Mouse (Mus musculus): Measurements from ENCODE around the gene Scarb2. TPM values are rescaled to one million over a fixed set of nuclear protein-coding genes. Genes with fewer than 3 reads are reported as not detected.

Scarb2 gene
- polyA plus RNA-seq, 1 experiment from 2014 or later: 18.2 TPM

DNA sequence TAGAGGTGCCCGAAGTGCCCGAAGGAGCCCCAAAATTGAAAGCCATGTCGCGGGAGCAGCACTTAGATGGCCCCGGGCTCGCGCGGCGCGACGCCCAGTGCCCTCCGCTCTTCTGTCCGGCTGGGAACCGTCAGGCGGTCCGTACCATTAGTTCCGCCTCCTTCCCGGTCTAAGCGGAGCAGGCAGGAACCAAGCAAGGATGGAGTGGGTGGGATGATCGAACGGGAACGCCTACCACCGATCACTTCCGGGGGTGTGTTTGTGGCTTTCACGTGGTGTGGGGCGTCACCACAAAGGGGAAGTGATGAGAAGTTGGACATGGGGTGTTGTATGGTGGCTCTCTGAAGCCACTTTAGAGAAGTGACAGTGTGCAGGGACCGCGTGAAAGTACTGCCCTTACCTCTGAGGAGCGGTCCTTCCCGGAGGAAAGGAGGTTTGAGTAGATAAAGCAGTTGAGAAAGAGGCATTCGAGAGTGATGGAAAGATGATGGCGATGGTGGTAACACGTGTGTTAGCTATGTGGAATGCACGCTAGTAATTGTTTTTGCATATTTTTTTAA lies 71.5 kb downstream of the Scarb2 start, which contains the start of gene Nup54:
Gene Nup54, minus strand, starts transcription at position 195 of the 560 bp plus-strand sequence.
- Histone ChIP-seq H3K9me3 (replicated peaks; ENCODE audit: control insufficient read depth, low read length) (no peaks in the 10 kb centered on the region), H3K27ac (ENCODE audit: low read length) (peak within 1 kb of the TSS; percentile 90), H3K9ac (ENCODE audit: low read length) (peak within 1 kb of the TSS; percentile 97), H3K4me2 (ENCODE audit: low read depth, low read length) (peak within 1 kb of the TSS; percentile 94), H3K4me1 (ENCODE audit: control insufficient read depth, insufficient read depth, low read length) (peaks cover 7% of the 10 kb centered on the region), H3K36me3 (ENCODE audit: control insufficient read depth, insufficient read depth, low read length) (no peaks in the 10 kb centered on the region), H3K27me3 (ENCODE audit: control insufficient read depth, insufficient read depth, low read length) (no peaks in the 10 kb centered on the region), H3K4me3 (replicated peaks; ENCODE audit: low read length) (peak within 1 kb of the TSS; percentile 97)
- peak; percentile 99 for ATAC-seq (ENCODE audit: insufficient read depth, low FRiP score)
- WGBS: 1% methylated on average over 34 of the region's 34 CpGs

DNA sequence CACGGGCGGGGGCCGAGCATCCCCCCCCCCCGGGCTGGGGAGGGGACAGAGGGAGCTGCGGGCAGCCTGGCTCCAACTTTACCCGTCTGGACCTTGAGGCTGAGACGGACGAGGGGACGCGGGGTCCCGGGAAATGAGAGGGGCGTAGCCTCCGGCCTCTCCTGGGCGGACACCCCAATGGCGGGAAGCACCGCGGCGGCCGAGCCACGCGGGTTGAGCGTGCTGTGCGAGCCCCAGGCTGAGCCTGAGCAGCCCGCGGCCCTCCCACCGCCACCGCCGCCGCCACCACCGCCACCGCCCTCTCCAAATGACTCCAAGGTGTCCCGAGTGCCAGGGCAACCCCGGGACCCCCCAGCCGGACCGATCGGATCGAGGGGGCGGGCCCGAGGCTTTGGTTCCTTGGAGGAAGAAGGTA lies 72.1 kb downstream of the Scarb2 start:
- Histone ChIP-seq H3K9ac (ENCODE audit: low read length) (peak overlapping the region; percentile 97), H3K4me2 (ENCODE audit: low read depth, low read length) (peak overlapping the region; percentile 94), H3K36me3 (ENCODE audit: control insufficient read depth, insufficient read depth, low read length) (no peaks in the 10 kb centered on the region), H3K4me1 (ENCODE audit: control insufficient read depth, insufficient read depth, low read length) (peaks cover 7% of the 10 kb centered on the region), H3K9me3 (replicated peaks; ENCODE audit: control insufficient read depth, low read length) (no peaks in the 10 kb centered on the region), H3K27me3 (ENCODE audit: control insufficient read depth, insufficient read depth, low read length) (no peaks in the 10 kb centered on the region), H3K4me3 (replicated peaks; ENCODE audit: low read length) (peak overlapping the region; percentile 97), H3K27ac (ENCODE audit: low read length) (peak overlapping the region; percentile 90)
- WGBS: under 1% methylated on average over 38 of the region's 39 CpGs
- peak; percentile 69 for ATAC-seq (ENCODE audit: insufficient read depth, low FRiP score)

DNA sequence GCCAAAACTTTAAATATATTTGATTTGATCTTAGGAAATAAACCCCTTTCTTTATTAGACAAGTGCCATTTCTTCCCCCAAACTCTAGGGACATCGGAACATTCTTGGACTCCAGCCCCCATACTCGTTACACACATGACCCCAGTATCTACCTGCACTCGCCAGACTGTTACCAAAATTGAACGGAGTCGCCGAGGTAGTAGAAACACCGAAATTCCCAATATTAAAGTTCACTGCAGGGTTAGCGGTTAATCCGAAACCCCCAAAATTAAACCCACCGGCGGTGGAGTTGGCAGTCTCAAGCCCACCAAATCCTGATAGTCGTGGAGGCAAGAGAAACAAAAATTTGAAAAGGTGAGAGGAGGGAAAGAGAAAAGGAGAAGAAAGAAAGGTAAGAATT lies 72.6 kb downstream of the Scarb2 start:
- Histone ChIP-seq H3K27me3 (ENCODE audit: control insufficient read depth, insufficient read depth, low read length) (no peaks in the 10 kb centered on the region), H3K4me3 (replicated peaks; ENCODE audit: low read length) (peak overlapping the region; percentile 97), H3K9me3 (replicated peaks; ENCODE audit: control insufficient read depth, low read length) (no peaks in the 10 kb centered on the region), H3K36me3 (ENCODE audit: control insufficient read depth, insufficient read depth, low read length) (no peaks in the 10 kb centered on the region), H3K4me1 (ENCODE audit: control insufficient read depth, insufficient read depth, low read length) (peaks cover 7% of the 10 kb centered on the region), H3K9ac (ENCODE audit: low read length) (peak overlapping the region; percentile 97), H3K4me2 (ENCODE audit: low read depth, low read length) (peak overlapping the region; percentile 94), H3K27ac (ENCODE audit: low read length) (no peak overlapping the region)
- no peak for ATAC-seq (ENCODE audit: insufficient read depth, low FRiP score)
- under 1% methylated on average over 12 of the region's 12 CpGs for WGBS

DNA sequence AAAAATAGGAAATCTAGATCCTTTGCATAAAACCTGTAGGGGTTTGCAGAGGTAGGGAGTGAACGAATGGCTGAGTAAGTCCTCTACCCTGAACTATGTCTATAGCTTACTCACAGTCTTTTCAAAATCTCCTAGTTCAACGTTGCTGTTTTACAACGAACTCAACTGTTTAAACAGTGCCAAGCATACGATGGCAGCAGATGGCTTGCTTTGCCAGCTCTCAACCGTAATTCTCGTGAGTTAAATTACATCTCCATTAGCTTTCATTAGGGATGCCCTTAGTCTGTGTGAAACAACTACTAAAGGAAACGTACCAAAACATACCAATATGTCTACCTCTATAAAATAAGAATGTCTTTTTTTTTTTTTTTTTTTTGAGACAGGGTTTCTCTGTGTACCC lies 75.0 kb downstream of the Scarb2 start:
- Histone ChIP-seq H3K27ac (ENCODE audit: low read length) (no peak overlapping the region), H3K9me3 (replicated peaks; ENCODE audit: control insufficient read depth, low read length) (peaks cover 4% of the 10 kb centered on the region; the same call in 1 of the 2 replicates), H3K4me3 (replicated peaks; ENCODE audit: low read length) (no peak overlapping the region), H3K9ac (ENCODE audit: low read length) (no peak overlapping the region), H3K36me3 (ENCODE audit: control insufficient read depth, insufficient read depth, low read length) (peaks cover 17% of the 10 kb centered on the region), H3K4me1 (ENCODE audit: control insufficient read depth, insufficient read depth, low read length) (peaks cover 7% of the 10 kb centered on the region), H3K27me3 (ENCODE audit: control insufficient read depth, insufficient read depth, low read length) (no peaks in the 10 kb centered on the region), H3K4me2 (ENCODE audit: low read depth, low read length) (no peak overlapping the region)
- WGBS: 70% methylated on average over 7 of the region's 7 CpGs
- ATAC-seq (ENCODE audit: insufficient read depth, low FRiP score): no peak

DNA sequence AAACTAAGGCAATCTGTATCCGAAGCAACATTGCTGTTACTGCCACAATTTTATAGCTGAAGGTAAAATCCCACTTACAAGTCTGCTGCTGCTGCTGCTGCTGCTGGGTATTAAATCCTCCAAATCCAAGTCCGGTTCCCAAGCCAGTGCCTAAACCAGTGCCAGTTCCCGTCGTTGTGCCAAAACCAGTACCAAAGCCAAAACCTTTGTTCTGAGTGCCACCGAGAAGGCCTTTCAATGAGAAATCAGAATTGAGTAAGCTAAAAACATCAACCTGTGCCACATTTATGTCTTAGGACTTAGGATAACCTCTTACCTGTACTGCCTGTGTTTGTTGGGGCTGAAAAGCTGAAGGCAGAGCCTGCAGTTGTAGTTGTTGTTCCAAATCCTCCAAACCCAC lies 75.9 kb downstream of the Scarb2 start:
- 75% methylated on average over 5 of the region's 5 CpGs for WGBS
- ATAC-seq (ENCODE audit: insufficient read depth, low FRiP score): no peak
- Histone ChIP-seq H3K4me2 (ENCODE audit: low read depth, low read length) (no peak overlapping the region), H3K36me3 (ENCODE audit: control insufficient read depth, insufficient read depth, low read length) (peaks cover 20% of the 10 kb centered on the region), H3K27ac (ENCODE audit: low read length) (no peak overlapping the region), H3K4me1 (ENCODE audit: control insufficient read depth, insufficient read depth, low read length) (peaks cover 7% of the 10 kb centered on the region), H3K9ac (ENCODE audit: low read length) (no peak overlapping the region), H3K4me3 (replicated peaks; ENCODE audit: low read length) (no peak overlapping the region), H3K27me3 (ENCODE audit: control insufficient read depth, insufficient read depth, low read length) (no peaks in the 10 kb centered on the region), H3K9me3 (replicated peaks; ENCODE audit: control insufficient read depth, low read length) (peaks cover 4% of the 10 kb centered on the region; the same call in 1 of the 2 replicates)

DNA sequence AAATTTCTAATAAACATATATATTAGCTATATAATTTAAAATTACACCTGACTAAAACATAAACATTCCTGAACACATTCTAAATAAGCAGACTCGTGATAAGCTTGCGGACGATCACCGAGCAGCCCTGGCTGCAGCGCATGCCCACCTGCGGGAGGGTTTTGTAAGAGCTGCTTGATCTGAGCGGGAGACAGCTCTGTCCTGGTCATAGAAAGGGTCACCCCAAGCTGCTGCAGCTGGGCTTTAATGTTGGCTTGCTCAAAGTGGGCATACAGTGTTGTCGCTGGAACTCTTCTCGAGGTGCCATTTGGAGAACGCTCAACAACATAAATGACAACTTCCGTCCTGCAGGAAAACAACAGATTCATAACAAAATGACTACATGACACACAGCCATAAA lies 82.5 kb downstream of the Scarb2 start:
- Histone ChIP-seq H3K9ac (ENCODE audit: low read length) (no peak overlapping the region), H3K27ac (ENCODE audit: low read length) (no peak overlapping the region), H3K4me2 (ENCODE audit: low read depth, low read length) (no peak overlapping the region), H3K4me1 (ENCODE audit: control insufficient read depth, insufficient read depth, low read length) (no peaks in the 10 kb centered on the region), H3K36me3 (ENCODE audit: control insufficient read depth, insufficient read depth, low read length) (peaks cover 39% of the 10 kb centered on the region), H3K9me3 (replicated peaks; ENCODE audit: control insufficient read depth, low read length) (peaks cover 4% of the 10 kb centered on the region; the same call in 1 of the 2 replicates), H3K27me3 (ENCODE audit: control insufficient read depth, insufficient read depth, low read length) (no peaks in the 10 kb centered on the region), H3K4me3 (replicated peaks; ENCODE audit: low read length) (no peak overlapping the region)
- 91% methylated on average over 11 of the region's 11 CpGs for WGBS
- no peak for ATAC-seq (ENCODE audit: insufficient read depth, low FRiP score)

DNA sequence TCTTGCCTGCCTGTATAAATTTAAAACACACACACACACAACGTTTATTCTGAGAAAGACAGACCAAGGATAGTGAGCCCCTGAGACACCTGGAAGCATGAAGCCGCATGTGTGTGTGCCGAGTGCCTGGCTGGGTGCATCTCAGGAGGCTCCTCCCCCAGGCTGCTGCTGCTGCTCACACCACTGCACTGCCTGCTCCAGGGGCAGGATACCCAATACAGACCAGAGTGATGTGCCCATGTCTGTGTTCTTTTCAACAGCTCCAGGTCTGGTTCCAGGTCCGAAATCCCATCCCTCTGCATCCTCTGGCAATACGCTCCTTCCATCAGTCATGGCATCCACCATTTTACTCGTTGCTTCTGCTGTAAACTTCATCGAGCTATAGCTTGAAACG lies 92.7 kb downstream of the Scarb2 start:
- 82% methylated on average over 8 of the region's 8 CpGs for WGBS
- ATAC-seq (ENCODE audit: insufficient read depth, low FRiP score): no peak

DNA sequence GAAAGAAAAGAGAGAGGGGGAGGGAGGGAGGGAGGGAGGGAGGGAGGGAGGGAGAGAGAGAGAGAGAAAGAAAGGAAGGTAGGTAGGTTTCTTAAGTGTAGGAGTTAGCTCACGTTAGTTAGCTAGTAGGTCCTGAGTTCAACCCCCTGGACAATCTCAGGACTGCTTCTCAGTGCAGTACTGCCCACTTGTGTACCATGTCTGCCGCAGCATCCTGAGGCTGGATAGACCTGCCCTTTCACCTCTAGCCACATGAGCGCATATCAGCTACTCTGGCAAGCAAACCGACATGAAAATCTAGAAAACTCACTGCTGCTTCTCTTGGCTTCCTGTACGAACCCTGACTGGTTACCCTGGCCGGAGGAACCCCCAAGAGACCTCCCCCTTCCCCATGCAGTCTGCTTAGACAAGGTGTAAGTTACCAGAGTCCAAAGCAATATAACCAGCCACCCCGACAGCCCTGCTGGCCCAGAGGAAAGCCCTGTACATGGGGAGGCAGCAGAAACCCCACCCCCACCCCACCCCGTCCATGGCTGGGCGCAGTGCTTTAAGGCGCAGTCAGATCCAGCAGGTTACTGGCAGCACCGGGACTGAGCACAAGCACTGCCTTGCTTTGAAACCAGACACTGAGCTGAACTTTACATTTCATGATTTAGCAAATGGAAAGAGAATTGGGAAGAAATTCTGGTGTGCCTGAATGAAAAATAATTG lies 93.2 kb downstream of the Scarb2 start:
- Histone ChIP-seq H3K4me2 (ENCODE audit: low read depth, low read length) (no peak overlapping the region), H3K4me1 (ENCODE audit: control insufficient read depth, insufficient read depth, low read length) (no peaks in the 10 kb centered on the region), H3K36me3 (ENCODE audit: control insufficient read depth, insufficient read depth, low read length) (peaks cover 18% of the 10 kb centered on the region; the same call in 1 of the 2 replicates), H3K9me3 (replicated peaks; ENCODE audit: control insufficient read depth, low read length) (no peaks in the 10 kb centered on the region), H3K27me3 (ENCODE audit: control insufficient read depth, insufficient read depth, low read length) (no peaks in the 10 kb centered on the region), H3K4me3 (replicated peaks; ENCODE audit: low read length) (no peak overlapping the region), H3K27ac (ENCODE audit: low read length) (no peak overlapping the region), H3K9ac (ENCODE audit: low read length) (no peak overlapping the region)
- WGBS: 82% methylated on average over 11 of the region's 11 CpGs
- ATAC-seq (ENCODE audit: insufficient read depth, low FRiP score): no peak

More for the DNA sequence above, 92.7 kb downstream of the Scarb2 start:
- Histone ChIP-seq H3K9me3 (replicated peaks; ENCODE audit: control insufficient read depth, low read length) (no peaks in the 10 kb centered on the region), H3K4me3 (replicated peaks; ENCODE audit: low read length) (no peak overlapping the region), H3K9ac (ENCODE audit: low read length) (no peak overlapping the region), H3K36me3 (ENCODE audit: control insufficient read depth, insufficient read depth, low read length) (peaks cover 18% of the 10 kb centered on the region; the same call in 1 of the 2 replicates), H3K27me3 (ENCODE audit: control insufficient read depth, insufficient read depth, low read length) (no peaks in the 10 kb centered on the region), H3K27ac (ENCODE audit: low read length) (no peak overlapping the region), H3K4me1 (ENCODE audit: control insufficient read depth, insufficient read depth, low read length) (no peaks in the 10 kb centered on the region), H3K4me2 (ENCODE audit: low read depth, low read length) (no peak overlapping the region)

DNA sequence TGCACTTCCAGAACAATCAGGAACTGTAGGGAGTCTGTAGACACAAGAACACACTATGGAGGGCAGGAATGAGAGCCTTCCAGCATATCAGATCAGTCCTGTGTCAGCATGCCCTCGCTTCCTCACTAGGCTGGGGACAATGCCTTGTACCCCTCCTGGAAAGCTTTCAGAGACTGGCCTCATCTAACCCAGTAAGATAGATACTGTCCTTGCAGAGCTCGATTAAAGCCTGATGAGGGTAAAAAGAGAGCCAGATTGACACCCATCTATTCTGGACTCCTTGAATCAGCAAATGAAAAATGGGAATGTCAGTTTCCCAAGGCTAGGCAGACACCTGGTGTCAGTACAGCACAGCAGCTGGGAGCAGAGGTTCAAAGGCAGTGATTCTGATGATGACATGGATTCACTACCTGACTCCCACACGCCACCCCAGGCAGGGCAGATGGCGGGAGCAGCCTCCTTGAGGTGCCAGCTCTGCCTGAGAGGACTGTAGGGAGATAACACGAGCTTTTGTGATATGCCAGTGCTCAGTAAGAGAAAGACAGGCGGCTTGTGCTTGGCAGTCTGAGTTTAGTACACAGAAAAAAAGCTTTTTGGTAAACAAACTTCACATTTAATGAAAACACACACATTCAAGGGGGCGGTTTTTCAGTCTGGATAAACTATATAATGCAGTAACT lies 95.0 kb downstream of the Scarb2 start:
- Histone ChIP-seq H3K4me2 (ENCODE audit: low read depth, low read length) (no peak overlapping the region), H3K27me3 (ENCODE audit: control insufficient read depth, insufficient read depth, low read length) (no peaks in the 10 kb centered on the region), H3K4me3 (replicated peaks; ENCODE audit: low read length) (no peak overlapping the region), H3K27ac (ENCODE audit: low read length) (no peak overlapping the region), H3K9ac (ENCODE audit: low read length) (no peak overlapping the region), H3K9me3 (replicated peaks; ENCODE audit: control insufficient read depth, low read length) (no peaks in the 10 kb centered on the region), H3K36me3 (ENCODE audit: control insufficient read depth, insufficient read depth, low read length) (peaks cover 9% of the 10 kb centered on the region; the same call in 1 of the 2 replicates), H3K4me1 (ENCODE audit: control insufficient read depth, insufficient read depth, low read length) (no peaks in the 10 kb centered on the region)
- no peak for ATAC-seq (ENCODE audit: insufficient read depth, low FRiP score)
- WGBS: 65% methylated on average over 7 of the region's 7 CpGs
